12 mouse cellular contexts compared by ENCODE assay signal in the genomic region with DNA sequence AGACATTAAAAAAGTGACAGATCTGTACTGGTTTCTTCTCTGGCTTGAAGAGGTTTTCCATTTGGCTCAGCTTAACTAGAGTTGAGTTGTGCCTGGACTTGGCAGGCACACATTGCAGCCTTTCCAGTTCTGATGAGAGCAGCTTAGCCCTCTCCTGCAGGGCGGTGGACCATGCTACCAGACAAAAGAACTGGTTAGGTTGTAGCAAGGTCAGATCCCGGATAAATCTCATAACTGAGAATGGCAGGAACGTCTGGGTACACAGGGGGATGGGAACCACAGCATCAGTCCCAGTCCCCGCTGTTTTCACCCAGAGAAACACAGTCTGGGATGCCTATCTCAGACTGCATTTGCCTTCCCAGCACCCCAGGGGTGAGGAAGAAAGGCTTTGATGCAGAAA.
DNase-seq lines count a peak whose midpoint lies in the region; ATAC-seq and TF ChIP-seq lines count a peak whose summit lies in the region.
"Had no signal": no experiment of that assay in that cellular context is flagged by ENCODE, and none has a peak within 500 bp of the region (broad histone marks: within the 10 kb centered on the region; RNA-seq: fewer than 3 reads in every experiment).

No protein-coding gene starts in this region.

- no peak overlapping the region for H3K9ac ChIP-seq in forebrain, postnatal 0 days
- no peak overlapping the region for H3K9ac ChIP-seq in kidney, embryonic 15.5 days
- H3K9ac ChIP-seq: intestine, embryonic 15.5 days; midbrain, embryonic 12.5 days had no signal

- no peak for TF ChIP-seq POLR2A in cerebellum, adult 2 months (IDR thresholded peaks at IDR 0.05; ENCODE audit: borderline replicate concordance, insufficient read depth, low read length)

- peak; percentile 53 for ATAC-seq in forebrain, postnatal 0 days
- no peak; the same call in 1 of the 2 replicates for ATAC-seq in kidney, embryonic 15.5 days (replicated peaks; ENCODE audit: low FRiP score)
- ATAC-seq: intestine, embryonic 15.5 days had no signal

- intact Hi-C loops in heart, postnatal 36 days (cut with DNase I), result loop anchor here (10.0 kb wide), 1 partner anchor 120 kb away; no protein-coding TSS in a partner anchor

- no peak overlapping the region for H3K27ac ChIP-seq in heart, embryonic 10.5 days
- peak overlapping the region; percentile 53 for H3K27ac ChIP-seq in cerebellum, adult 2 months (ENCODE audit: insufficient read depth, low read length)
- 0 out of 2 replicates have a peak overlapping the region, but pooled peaks have one; percentile 16 for H3K27ac ChIP-seq in forebrain, postnatal 0 days (ENCODE audit: low read depth, low read length)
- H3K27ac ChIP-seq in kidney, embryonic 15.5 days, result no peak overlapping the region
- H3K27ac ChIP-seq: intestine, embryonic 15.5 days; midbrain, embryonic 12.5 days had no signal

- H3K4me2 ChIP-seq in forebrain, postnatal 0 days (ENCODE audit: low read depth), result no peak overlapping the region
- no peak overlapping the region for H3K4me2 ChIP-seq in kidney, embryonic 15.5 days
- H3K4me2 ChIP-seq: intestine, embryonic 15.5 days; midbrain, embryonic 12.5 days had no signal

- H3K4me3 ChIP-seq in heart, embryonic 10.5 days, result no peak overlapping the region
- peak overlapping the region; percentile 2 for H3K4me3 ChIP-seq in cerebellum, adult 2 months (replicated peaks; ENCODE audit: insufficient read depth, low read depth, low read length)
- H3K4me3 ChIP-seq in forebrain, postnatal 0 days (ENCODE audit: low read depth, low read length), result no peak overlapping the region
- H3K4me3 ChIP-seq in kidney, embryonic 15.5 days (replicated peaks), result no peak overlapping the region
- H3K4me3 ChIP-seq: intestine, embryonic 15.5 days; midbrain, embryonic 12.5 days had no signal

- no peaks in the 10 kb centered on the region for H3K27me3 ChIP-seq in heart, embryonic 10.5 days (ENCODE audit: insufficient read depth, poor library complexity, severe bottlenecking)
- no peaks in the 10 kb centered on the region for H3K27me3 ChIP-seq in cerebellum, adult 2 months (ENCODE audit: control insufficient read depth, insufficient read depth, low read length)
- no peaks in the 10 kb centered on the region for H3K27me3 ChIP-seq in forebrain, postnatal 0 days (ENCODE audit: insufficient read depth, low read length)
- no peaks in the 10 kb centered on the region for H3K27me3 ChIP-seq in kidney, embryonic 15.5 days
- H3K27me3 ChIP-seq: intestine, embryonic 15.5 days; midbrain, embryonic 12.5 days had no signal

- WGBS in heart, embryonic 10.5 days, result 55% methylated on average over 4 of the region's 4 CpGs
- WGBS in cerebellum, adult 2 months, result 8% methylated on average over 4 of the region's 4 CpGs
- WGBS in forebrain, postnatal 0 days, result 19% methylated on average over 4 of the region's 4 CpGs
- 40% methylated on average over 4 of the region's 4 CpGs for WGBS in kidney, embryonic 15.5 days

- H3K36me3 ChIP-seq in heart, embryonic 10.5 days, result no peaks in the 10 kb centered on the region
- H3K36me3 ChIP-seq in forebrain, postnatal 0 days (ENCODE audit: insufficient read depth), result no peaks in the 10 kb centered on the region
- H3K36me3 ChIP-seq in kidney, embryonic 15.5 days, result no peaks in the 10 kb centered on the region
- H3K36me3 ChIP-seq: intestine, embryonic 15.5 days; midbrain, embryonic 12.5 days had no signal

- H3K4me1 ChIP-seq in heart, embryonic 10.5 days, result peaks cover 12% of the 10 kb centered on the region; the same call in 1 of the 2 replicates
- peaks cover 12% of the 10 kb centered on the region; the same call in 1 of the 2 replicates for H3K4me1 ChIP-seq in cerebellum, adult 2 months (ENCODE audit: control insufficient read depth, insufficient read depth, low read length)
- H3K4me1 ChIP-seq in forebrain, postnatal 0 days (ENCODE audit: insufficient read depth), result peaks cover 16% of the 10 kb centered on the region
- peaks cover 39% of the 10 kb centered on the region for H3K4me1 ChIP-seq in kidney, embryonic 15.5 days

- TF ChIP-seq CTCF in cerebellum, adult 2 months (IDR thresholded peaks at IDR 0.05; ENCODE audit: borderline replicate concordance, insufficient read depth, low read depth, low read length), result no peak
- TF ChIP-seq CTCF in forebrain, postnatal 0 days (IDR thresholded peaks at IDR 0.05; ENCODE audit: low read depth), result no peak

- H3K9me3 ChIP-seq in heart, embryonic 10.5 days, result no peaks in the 10 kb centered on the region
- no peaks in the 10 kb centered on the region for H3K9me3 ChIP-seq in forebrain, postnatal 0 days (ENCODE audit: low read length)
- H3K9me3 ChIP-seq in kidney, embryonic 15.5 days (replicated peaks), result no peaks in the 10 kb centered on the region
- H3K9me3 ChIP-seq: intestine, embryonic 15.5 days; midbrain, embryonic 12.5 days had no signal

- DNase-seq in heart, embryonic 10.5 days (ENCODE audit: low spot score), result peak; percentile 61
- DNase-seq in heart, postnatal 36 days, result no peak
- peak; percentile 81 for DNase-seq in Muller cell, postnatal 12 days (ENCODE audit: inconsistent ontology term)
- peak; percentile 57 to 76 for DNase-seq in cerebellum, adult 2 months
- no peak for DNase-seq in forebrain, postnatal 0 days
- DNase-seq in adrenal gland, postnatal 25 days, result no peak
- no peak for DNase-seq in adrenal gland, postnatal 36 days
- DNase-seq: adrenal gland, adult 2 months; thymus, adult 2 months had no signal

Comparison
In these comparisons a context has a peak if more than half of its experiments do, and no peak if none do; other contexts are left out.
1. DNase-seq: peak in heart, embryonic 10.5 days (single experiment), Muller cell, postnatal 12 days (single experiment) and cerebellum, adult 2 months (2 of 2); none in heart, postnatal 36 days (0 of 2), forebrain, postnatal 0 days (single experiment), adrenal gland, postnatal 25 days (single experiment) and adrenal gland, postnatal 36 days (0 of 2).
2. H3K27ac ChIP-seq: peak in cerebellum, adult 2 months (single experiment) and forebrain, postnatal 0 days (single experiment); none in heart, embryonic 10.5 days (single experiment) and kidney, embryonic 15.5 days (single experiment).